Mouse (Mus musculus) ES-E14 (cell line): ENCODE data around the gene Fbxw15. TPM values are rescaled to one million over a fixed set of nuclear protein-coding genes. Genes with fewer than 3 reads are reported as not detected.
A peak's percentile ranks its signal among the peaks of the same experiment; 100 is the strongest.
"Not testable (repeated sequence)": the region's sequence is repeated elsewhere in the genome, so short reads cannot be mapped to it uniquely, and the experiment has no call there.

Experiments
- DNase-seq: peaks from one replicate; pipeline ENCODE4 v3.0.0-alpha.2; 2013; ENCODE audit warnings: low read depth, low spot score
- H3K27ac ChIP-seq: 2 replicates; pipeline ENCODE4 v1.5.1; 2012; ENCODE audit warnings: low read depth, mild to moderate bottlenecking, low read length, moderate library complexity, mixed read lengths; ENCODE audit not compliant: poor library complexity, insufficient read depth, severe bottlenecking
- H3K36me3 ChIP-seq: 2 replicates; pipeline ENCODE4 v1.6.1; 2012; ENCODE audit warnings: mild to moderate bottlenecking, low read length, moderate library complexity, mixed read lengths; ENCODE audit not compliant: control insufficient read depth, poor library complexity, insufficient read depth, severe bottlenecking
- H3K4me1 ChIP-seq, 2 experiments: fragments of 150-350 bp in 1 of 2; sonication (generic) in 1 of 2; 2 replicates each; pipeline ENCODE4 v1.6.1; 2012; ENCODE audit warnings: low read length in 2 of 2, mild to moderate bottlenecking in 1 of 2, mixed read lengths in 1 of 2; ENCODE audit not compliant: control insufficient read depth in 2 of 2, insufficient read depth in 2 of 2, poor library complexity in 1 of 2
- H3K4me3 ChIP-seq, 2 experiments: fragments of 150-350 bp in 1 of 2; sonication (generic) in 1 of 2; 2 replicates each; pipeline ENCODE4 v1.5.1; 2012; ENCODE audit warnings: low read length in 2 of 2, low read depth in 1 of 2, mild to moderate bottlenecking in 1 of 2, mixed read lengths in 1 of 2; ENCODE audit not compliant: insufficient read depth in 1 of 2, poor library complexity in 1 of 2, severe bottlenecking in 1 of 2
- H3K9ac ChIP-seq: 2 replicates; pipeline ENCODE4 v1.6.1; 2012; ENCODE audit warnings: low read depth, mild to moderate bottlenecking, low read length, mixed read lengths; ENCODE audit not compliant: poor library complexity, insufficient read depth, severe bottlenecking
- H3K9me3 ChIP-seq: fragments of 150-350 bp; sonication (generic); 2 replicates; pipeline ENCODE4 v1.6.1; 2012; ENCODE audit warnings: low read depth, mild to moderate bottlenecking, low read length; ENCODE audit not compliant: control insufficient read depth, insufficient read depth
- CHD2 ChIP-seq: IDR thresholded peaks from 2 replicates; pipeline ENCODE4 v1.6.1; 2014; ENCODE audit warnings: mild to moderate bottlenecking, low read depth, low read length, inconsistent platforms
- HCFC1 ChIP-seq: IDR thresholded peaks from 2 replicates; pipeline ENCODE4 v1.6.1; 2012; ENCODE audit warnings: low read length, inconsistent platforms, borderline replicate concordance; ENCODE audit not compliant: insufficient read depth
- MAFK ChIP-seq: IDR thresholded peaks from 2 replicates; pipeline ENCODE4 v1.6.1; 2014; ENCODE audit warnings: mild to moderate bottlenecking, low read depth, low read length, inconsistent platforms; ENCODE audit not compliant: insufficient read depth
- ZC3H11A ChIP-seq: IDR thresholded peaks from 2 replicates; pipeline ENCODE4 v1.6.1; 2012; ENCODE audit warnings: low read depth, mild to moderate bottlenecking, inconsistent platforms, low read length, borderline replicate concordance
- ZNF384 ChIP-seq: IDR thresholded peaks from 2 replicates; pipeline ENCODE4 v1.6.1; 2012; ENCODE audit warnings: low read depth, low read length, inconsistent platforms
- in situ Hi-C, 2 experiments: fragments of 600-800 bp; cut with MboI; formaldehyde crosslinking; loops; one replicate each; pipeline ENCODE4 v1.15.1; 2025; ENCODE audit warnings: low sequenced_read_pairs in 2 of 2, inconsistent platforms in 1 of 2; ENCODE audit not compliant: unreplicated experiment in 2 of 2
- total RNA-seq: library from RNA; depleted of rRNA; stranded (reverse); fragments of 300-350 nt; gene quantifications from 2 replicates; pipeline ENCODE4 v1.2.3, GENCODE M21; 2012; rRNA removed

Fbxw15 gene
- total RNA-seq, 1 experiment: not detected

DNA sequence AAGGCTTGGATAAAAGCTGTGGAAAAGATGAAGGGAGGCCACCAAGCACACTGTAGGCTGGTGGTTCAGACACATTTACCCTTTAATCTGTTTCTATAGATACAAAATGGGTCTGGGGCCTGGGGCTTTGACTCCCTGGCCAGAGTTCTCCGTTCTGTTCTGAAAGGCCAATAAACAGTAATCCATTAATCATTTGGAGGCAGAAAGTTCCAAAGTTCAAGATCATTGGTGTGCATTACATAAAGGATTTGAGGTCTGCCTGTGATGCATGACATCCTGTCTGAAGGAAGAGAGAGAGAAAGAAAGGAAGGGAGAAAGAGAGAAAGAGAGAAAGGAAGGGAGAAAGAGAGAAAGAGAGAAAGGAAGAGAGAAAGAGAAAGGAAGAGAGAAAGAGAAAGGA lies 2.5 kb downstream of the Fbxw15 start:
- no peaks in the 10 kb centered on the region for H3K4me1 ChIP-seq
- no peaks in the 10 kb centered on the region for H3K9me3 ChIP-seq
- TF ChIP-seq MAFK: no peak
- TF ChIP-seq ZNF384: no peak
- no peak for TF ChIP-seq HCFC1
- TF ChIP-seq CHD2: no peak
- TF ChIP-seq ZC3H11A: no peak
- H3K4me3 ChIP-seq: no peak overlapping the region
- H3K36me3 ChIP-seq: no peaks in the 10 kb centered on the region
- DNase-seq: no peak
- no peak overlapping the region for H3K27ac ChIP-seq
- no peak overlapping the region for H3K9ac ChIP-seq
- in situ Hi-C loops: no loop called here

DNA sequence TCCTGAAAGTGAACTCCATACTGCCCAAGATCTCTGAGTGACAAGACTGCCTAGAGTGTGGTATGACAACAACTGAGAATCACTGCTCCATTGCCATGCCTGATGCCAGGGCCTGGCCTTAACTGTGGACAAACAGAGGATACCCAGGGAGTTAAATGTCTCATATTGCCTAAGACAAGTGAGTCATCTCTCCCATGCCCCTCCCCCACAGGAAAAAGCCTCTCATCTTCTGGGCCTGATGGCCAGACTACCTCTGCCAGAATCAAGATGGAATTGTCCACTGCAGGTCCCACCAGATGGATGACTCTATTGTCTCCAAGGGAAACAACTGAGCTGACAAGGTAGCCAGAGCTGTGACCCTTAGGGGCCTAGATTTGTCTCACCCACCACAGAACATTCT lies 6.0 kb downstream of the Fbxw15 start:
- H3K9ac ChIP-seq, H3K4me3 ChIP-seq: not testable (repeated sequence)

GRCm38 (mm10) chr9:109552483-109552882 lies 15.6 kb downstream of the Fbxw15 start:
- H3K27ac ChIP-seq: no peak overlapping the region
- in situ Hi-C loops: no loop called here
- DNase-seq: no peak

More for the DNA sequence above, 6.0 kb downstream of the Fbxw15 start:
- H3K9me3 ChIP-seq, H3K27ac ChIP-seq, H3K4me1 ChIP-seq, in situ Hi-C loops, DNase-seq, H3K36me3 ChIP-seq: not testable (repeated sequence)

DNA sequence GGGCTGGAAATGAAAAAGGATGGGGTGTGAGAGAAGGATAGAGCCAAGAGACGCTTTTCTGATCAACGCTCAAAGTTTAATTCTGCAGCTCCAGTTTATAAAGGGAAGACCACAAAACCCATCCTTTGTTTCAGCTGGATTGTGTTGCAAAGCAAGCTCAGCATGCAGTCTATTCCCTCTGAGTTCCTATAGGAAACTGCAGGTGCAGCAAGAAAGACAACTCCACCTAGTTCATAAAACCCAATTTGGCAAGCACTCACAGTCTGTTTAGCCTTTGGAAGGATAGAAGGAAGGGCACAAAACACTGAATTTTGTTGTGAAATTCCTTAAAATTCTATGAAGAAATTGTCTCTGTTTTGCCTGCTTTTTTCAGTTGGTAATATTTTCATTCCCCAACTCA lies 18.4 kb downstream of the Fbxw15 start:
- H3K9me3 ChIP-seq, H3K4me3 ChIP-seq, in situ Hi-C loops, H3K4me1 ChIP-seq, H3K9ac ChIP-seq, DNase-seq, H3K36me3 ChIP-seq, H3K27ac ChIP-seq: not testable (repeated sequence)

More at GRCm38 (mm10) chr9:109552483-109552882, 15.6 kb downstream of the Fbxw15 start:
- Histone ChIP-seq H3K4me1 (no peaks in the 10 kb centered on the region), H3K36me3 (no peaks in the 10 kb centered on the region), H3K4me3 (no peak overlapping the region), H3K9me3 (no peaks in the 10 kb centered on the region), H3K9ac (no peak overlapping the region)
- no peak for TF ChIP-seq CHD2
- no peak for TF ChIP-seq ZNF384
- TF ChIP-seq HCFC1: no peak
- TF ChIP-seq MAFK: no peak

DNA sequence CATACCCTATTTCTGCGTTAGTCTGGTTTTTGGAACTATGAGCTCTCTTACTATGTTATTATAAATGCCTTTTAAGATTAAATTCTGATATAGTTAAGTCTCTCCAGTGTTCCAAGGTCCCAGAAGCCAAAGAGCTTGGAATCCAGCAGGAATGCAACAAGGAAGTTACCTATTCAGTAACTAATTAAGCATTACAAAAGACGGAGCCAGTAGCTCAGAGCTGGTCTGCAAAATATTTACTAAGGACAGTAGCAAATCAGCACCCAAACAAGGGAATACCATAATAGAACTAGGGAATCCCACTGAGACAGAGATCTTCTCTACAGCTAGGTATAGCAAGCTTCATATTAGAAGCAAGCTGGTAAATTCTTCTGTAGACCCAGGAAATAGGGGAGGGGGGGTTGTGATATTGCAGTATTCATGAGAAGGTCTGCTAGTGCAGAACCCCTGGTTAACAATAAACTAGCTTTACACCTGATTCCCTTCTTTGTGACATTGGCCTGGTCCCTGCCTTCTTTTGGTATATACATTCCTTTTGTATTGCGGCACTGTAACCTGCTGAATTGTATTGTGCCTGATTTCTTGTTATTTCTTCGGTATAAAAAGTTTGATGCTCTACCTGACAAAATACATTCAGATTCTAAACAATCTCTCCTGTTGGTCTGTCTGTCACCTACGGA lies 44.5 kb downstream of the Fbxw15 start:
- in situ Hi-C loops: no loop called here
- TF ChIP-seq ZC3H11A: no peak
- TF ChIP-seq MAFK: no peak
- no peak for TF ChIP-seq ZNF384
- no peak for TF ChIP-seq CHD2
- no peak for TF ChIP-seq HCFC1
- DNase-seq: no peak
- no peaks in the 10 kb centered on the region for H3K9me3 ChIP-seq
- peaks cover 4 to 8% of the 10 kb centered on the region in 2 experiments; a peak in 1 of 4 replicates for H3K4me1 ChIP-seq
- H3K4me3 ChIP-seq: no peak overlapping the region
- no peak overlapping the region for H3K9ac ChIP-seq
- peak overlapping the region; percentile 44; the same call in 1 of the 2 replicates for H3K27ac ChIP-seq
- no peaks in the 10 kb centered on the region for H3K36me3 ChIP-seq

Other genes with a start within 250 kb of the Fbxw15 start
- not detected in 2 replicates for gene Fbxw28, start 228.6 kb downstream of the Fbxw15 start, total RNA-seq
- not detected in 2 replicates for gene Fbxw22, start 164.0 kb downstream of the Fbxw15 start, total RNA-seq
- not detected in 2 replicates for gene Fbxw16, start 119.1 kb downstream of the Fbxw15 start, total RNA-seq
- gene Fbxw19, start 72.4 kb downstream of the Fbxw15 start, total RNA-seq: not detected in 2 replicates
- gene Fbxw24, start 57.8 kb upstream of the Fbxw15 start, total RNA-seq: not detected in 2 replicates
- not detected in 2 replicates for gene Fbxw25, start 96.4 kb upstream of the Fbxw15 start, total RNA-seq
- not detected in 2 replicates for gene Fbxw18, start 134.4 kb upstream of the Fbxw15 start, total RNA-seq
- gene Fbxw26, start 177.8 kb upstream of the Fbxw15 start, total RNA-seq: not detected in 2 replicates
- not detected in 2 replicates for gene Fbxw27, start 222.4 kb upstream of the Fbxw15 start, total RNA-seq
- 0.31 TPM in 1 of 2 replicates, not detected in the other for gene Spink8, start 244.0 kb upstream of the Fbxw15 start, total RNA-seq